ENCODE assay signal across 1 mouse cellular context in the genomic region with DNA sequence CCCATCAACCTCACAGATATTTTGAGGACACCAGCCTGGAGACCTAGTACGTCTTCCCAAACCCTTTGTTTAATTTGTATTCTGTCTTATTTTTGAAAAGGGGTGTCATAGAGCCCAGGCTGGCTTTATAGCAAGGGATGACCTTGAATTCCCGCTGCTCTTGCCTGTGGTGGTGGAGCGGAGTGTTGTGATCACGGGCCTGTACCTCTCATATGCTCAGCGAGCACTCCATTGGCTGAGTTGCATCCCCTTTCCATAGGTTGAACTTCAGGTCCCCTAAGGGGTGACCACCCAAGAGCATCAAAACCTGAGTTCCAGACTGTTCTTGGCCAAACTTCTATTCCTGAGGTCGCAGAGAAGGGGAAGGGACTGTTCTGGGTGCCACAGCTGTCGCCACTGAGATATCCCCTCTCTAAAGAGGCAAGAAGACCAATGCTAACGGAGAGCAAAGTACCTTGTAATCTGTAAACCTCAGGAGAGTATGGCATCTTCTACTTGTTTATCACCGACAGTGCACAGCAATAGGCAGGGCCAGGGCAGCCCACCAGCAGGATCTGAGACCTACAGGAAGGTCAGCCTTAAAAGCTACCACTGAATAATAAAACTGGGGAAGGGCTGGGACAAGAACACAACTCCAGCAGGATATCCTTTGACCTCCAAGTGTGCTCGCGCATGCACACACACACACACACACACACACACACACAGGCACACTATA.
TF ChIP-seq lines count a peak whose summit lies in the region.

No protein-coding gene starts in this region.

TF ChIP-seq in MEL, 35 proteins besides CTCF, POLR2A, EP300 and RAD21 (continued from another document):
- TF ChIP-seq GABPA (IDR thresholded peaks at IDR 0.05; ENCODE audit: low read depth, low read length) (no peak), USF2 (IDR thresholded peaks at IDR 0.05; ENCODE audit: borderline replicate concordance in 1 of 2, insufficient read depth in 1 of 2, low read depth in 1 of 2, low read length in 2 of 2) (no peak), ZMIZ1 (IDR thresholded peaks at IDR 0.05; ENCODE audit: low read depth, low read length) (no peak), USF1 (IDR thresholded peaks at IDR 0.05; ENCODE audit: low read depth, low read length) (no peak)
TF ChIP-seq in MEL: peak in this region for 1.
